Mouse (Mus musculus): ENCODE measurements around the gene Podn. TPM values are rescaled to one million over a fixed set of nuclear protein-coding genes. Genes with fewer than 3 reads are reported as not detected.

Gene Podn
- polyA plus RNA-seq, 1 experiment from 2014 or later = 0.23 TPM

DNA sequence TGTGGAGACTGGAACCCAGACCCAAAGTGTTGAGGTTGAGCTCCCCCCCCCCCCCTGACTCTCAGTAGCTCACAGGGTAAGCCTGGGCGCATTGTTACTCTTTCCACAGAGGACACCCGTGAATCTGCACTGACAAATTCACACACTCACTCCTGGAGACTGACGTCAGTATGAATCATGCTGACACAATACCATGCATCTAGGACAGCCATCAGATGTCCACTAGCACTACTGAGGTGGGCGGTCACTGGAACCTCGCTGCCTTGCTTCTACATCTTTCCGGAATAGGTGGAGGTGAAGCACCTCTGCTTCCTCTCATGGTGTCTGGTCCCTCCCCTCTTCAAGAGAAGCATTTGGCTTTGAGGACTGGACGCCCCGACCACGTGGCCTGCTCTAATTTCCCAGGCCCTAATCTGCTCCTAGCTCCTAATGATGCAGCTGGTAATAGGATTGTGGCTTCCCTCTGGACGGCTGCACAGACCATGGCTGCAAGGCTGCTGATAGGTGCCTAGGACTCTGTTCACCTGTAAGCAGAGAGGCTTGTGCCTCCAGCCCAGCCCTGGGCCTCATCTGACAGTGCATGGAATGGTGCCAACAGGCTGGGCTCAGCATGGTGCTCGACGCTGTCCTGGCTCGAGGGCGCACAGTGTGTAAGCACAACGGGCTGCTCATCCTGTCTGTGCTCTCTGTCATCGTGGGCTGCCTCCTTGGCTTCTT, 128.1 kb downstream of the Podn start, which contains the start of gene Slc1a7:
Gene Slc1a7 (plus strand): TSS at position 367 of the 717 bp plus-strand sequence.
- Histone ChIP-seq H3K9me3 (replicated peaks) (no peaks in the 10 kb centered on the region), H3K9ac (no peak within 1 kb of the TSS), H3K4me1 (peaks cover 5% of the 10 kb centered on the region; the same call in 1 of the 2 replicates), H3K27ac (no peak within 1 kb of the TSS), H3K4me3 (no peak within 1 kb of the TSS), H3K27me3 (replicated peaks) (no peaks in the 10 kb centered on the region), H3K4me2 (no peak within 1 kb of the TSS), H3K36me3 (no peaks in the 10 kb centered on the region)
- WGBS (ENCODE audit: insufficient replicate concordance) = 71% methylated on average over 16 of the region's 16 CpGs
- no peak for ATAC-seq

DNA sequence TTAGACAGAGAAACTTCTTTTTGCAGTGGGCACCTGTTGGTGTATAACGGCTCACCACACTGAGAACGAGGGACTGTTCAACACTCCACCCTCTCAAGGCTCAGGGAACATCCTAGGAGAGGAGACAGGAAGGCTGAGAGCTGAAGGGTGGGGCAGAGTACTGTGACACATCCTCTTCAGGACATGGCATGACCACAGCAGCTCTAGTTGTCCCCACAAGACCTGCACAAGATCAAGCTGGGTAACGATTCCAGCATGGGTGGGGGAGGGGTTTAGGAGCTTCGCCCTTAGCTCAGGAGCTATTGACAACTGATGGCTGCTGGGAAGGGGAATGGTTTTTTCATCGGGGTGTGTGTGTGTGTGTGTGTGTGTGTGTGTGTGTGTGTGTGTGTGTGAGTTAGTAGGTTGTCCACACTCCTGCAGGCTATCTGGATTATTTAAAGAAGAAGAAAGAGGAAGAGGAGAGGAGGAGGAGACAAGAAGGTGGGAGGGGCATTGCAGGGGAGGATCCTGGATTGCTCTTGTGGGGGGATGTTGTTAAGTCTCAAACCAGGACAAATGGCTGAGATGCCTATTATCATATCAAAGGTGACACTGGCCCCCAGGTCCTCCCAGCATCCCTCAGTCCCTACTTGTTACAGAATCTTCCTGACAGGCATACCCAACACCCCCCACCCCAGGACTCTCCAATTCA, 129.7 kb downstream of the Podn start:
- no peak overlapping the region for H3K4me2 ChIP-seq
- H3K9ac ChIP-seq = no peak overlapping the region
- no peaks in the 10 kb centered on the region for H3K27me3 ChIP-seq (replicated peaks)
- H3K4me1 ChIP-seq = peaks cover 5% of the 10 kb centered on the region; the same call in 1 of the 2 replicates
- WGBS (ENCODE audit: insufficient replicate concordance) = 22% methylated on average over 5 of the region's 5 CpGs
- no peak for ATAC-seq
- no peak overlapping the region for H3K27ac ChIP-seq
- H3K4me3 ChIP-seq = no peak overlapping the region
- no peaks in the 10 kb centered on the region for H3K9me3 ChIP-seq (replicated peaks)
- H3K36me3 ChIP-seq = no peaks in the 10 kb centered on the region

Small RNAs within 50 kb of the gene (microRNA-seq; reads per million reads assigned to microRNA genes)
- not detected for gene Mir6397

Other genes with a start within 250 kb of the Podn start
- gene Magoh, start 216.7 kb downstream of the Podn start, polyA plus RNA-seq (2016; fragmentation: Nextera tagmentation; extraction: Ambion mirVana) = 140 and 151 TPM in 2 replicates
- 54.1 and 59.0 TPM in 2 replicates for gene 0610037L13Rik, start 206.6 kb downstream of the Podn start, polyA plus RNA-seq (2016; fragmentation: Nextera tagmentation; extraction: Ambion mirVana)
- gene Cpt2, start 172.8 kb downstream of the Podn start, polyA plus RNA-seq (2016; fragmentation: Nextera tagmentation; extraction: Ambion mirVana) = 40.1 and 42.7 TPM in 2 replicates
- not detected in 2 replicates for gene Slc1a7, start 128.1 kb downstream of the Podn start, polyA plus RNA-seq (2016; fragmentation: Nextera tagmentation; extraction: Ambion mirVana)
- gene Scp2, start 48.6 kb upstream of the Podn start, polyA plus RNA-seq (2016; fragmentation: Nextera tagmentation; extraction: Ambion mirVana) = 196 and 198 TPM in 2 replicates
- gene Echdc2, start 69.0 kb upstream of the Podn start, polyA plus RNA-seq (2016; fragmentation: Nextera tagmentation; extraction: Ambion mirVana) = 8.9 and 10.2 TPM in 2 replicates
- gene Zyg11a, start 121.6 kb upstream of the Podn start, polyA plus RNA-seq (2016; fragmentation: Nextera tagmentation; extraction: Ambion mirVana) = 0.07 and 0.08 TPM in 2 replicates
- gene Zyg11b, start 204.7 kb upstream of the Podn start, polyA plus RNA-seq (2016; fragmentation: Nextera tagmentation; extraction: Ambion mirVana) = 4.0 and 4.5 TPM in 2 replicates
- 33.7 and 34.3 TPM in 2 replicates for gene Coa7, start 231.7 kb upstream of the Podn start, polyA plus RNA-seq (2016; fragmentation: Nextera tagmentation; extraction: Ambion mirVana)

All from liver, embryonic 12.5 days (tissue).